Mouse (Mus musculus): Measurements from ENCODE around the gene Cct8. TPM values are rescaled to one million over a fixed set of nuclear protein-coding genes. Genes with fewer than 3 reads are reported as not detected.

The Cct8 gene
- total RNA-seq, 1 experiment from 2014 or later: 511 TPM

Other genes with a start within 250 kb of the Cct8 start
- 13.8 and 15.1 TPM in 2 replicates for gene N6amt1, start 141.7 kb downstream of the Cct8 start, total RNA-seq (2017)
- gene Ltn1, start 63.3 kb downstream of the Cct8 start, total RNA-seq (2017): 23.9 and 28.1 TPM in 2 replicates
- gene Rwdd2b, start 55.3 kb downstream of the Cct8 start, total RNA-seq (2017): 18.3 and 18.8 TPM in 2 replicates
- 58.2 and 83.0 TPM in 2 replicates for gene Usp16, start 41.2 kb downstream of the Cct8 start, total RNA-seq (2017)
- not detected in 2 replicates for gene Map3k7cl, start 57.5 kb upstream of the Cct8 start, total RNA-seq (2017)
- gene Bach1, start 203.1 kb upstream of the Cct8 start, total RNA-seq (2017): 49.6 and 53.0 TPM in 2 replicates

All from hematopoietic stem cell, adult 5-6 weeks (primary cell).